Mouse (Mus musculus) ES-CJ7 (cell line): ENCODE results near the gene Orm1.

ENCODE experiments used
- DNase-seq: peaks from one replicate; pipeline ENCODE4 v3.0.0; 2011; ENCODE audit warnings: low read depth, low spot score

Gene Orm1

GRCm38 (mm10) chr4:63355877-63356665 lies 11.7 kb downstream of the Orm1 start, which contains the start of gene Orm3:
Orm3 (plus strand) TSS chr4:63356162.
- no peak for DNase-seq

- no peak for DNase-seq
These were observed 12.7 kb downstream of the Orm1 start for GRCm38 (mm10) chr4:63356981-63357570.

- DNase-seq, result no peak
These were observed 15.5 kb downstream of the Orm1 start for GRCm38 (mm10) chr4:63359861-63360260.

- DNase-seq, result no peak
These were observed 17.8 kb downstream of the Orm1 start, which contains the start of gene Orm2 for GRCm38 (mm10) chr4:63362150-63362549. Orm2 (plus strand) TSS chr4:63362449.

- DNase-seq, result peak; percentile 64
These were observed 24.2 kb downstream of the Orm1 start for GRCm38 (mm10) chr4:63368577-63368976.

- DNase-seq, result no peak
These were observed 26.5 kb downstream of the Orm1 start for GRCm38 (mm10) chr4:63370897-63371296.

- no peak for DNase-seq
These were observed 27.5 kb downstream of the Orm1 start for GRCm38 (mm10) chr4:63371890-63372289.

- DNase-seq, result no peak
These were observed 29.0 kb downstream of the Orm1 start for GRCm38 (mm10) chr4:63373404-63373803.

- no peak for DNase-seq
These were observed 30.0 kb downstream of the Orm1 start for GRCm38 (mm10) chr4:63374331-63374730.

GRCm38 (mm10) chr4:63375367-63375766 lies 31.0 kb downstream of the Orm1 start:
- no peak for DNase-seq

GRCm38 (mm10) chr4:63377483-63377882 lies 33.1 kb downstream of the Orm1 start:
- no peak for DNase-seq

- no peak for DNase-seq
These were observed 38.5 kb downstream of the Orm1 start for GRCm38 (mm10) chr4:63382676-63383369.

GRCm38 (mm10) chr4:63383474-63383873 lies 39.1 kb downstream of the Orm1 start:
- DNase-seq, result no peak

- DNase-seq, result no peak
These were observed 39.9 kb downstream of the Orm1 start for GRCm38 (mm10) chr4:63384262-63384661.

GRCm38 (mm10) chr4:63385253-63385652 lies 40.9 kb downstream of the Orm1 start:
- no peak for DNase-seq

GRCm38 (mm10) chr4:63385784-63386183 lies 41.4 kb downstream of the Orm1 start:
- no peak for DNase-seq

- no peak for DNase-seq
These were observed 43.7 kb downstream of the Orm1 start for GRCm38 (mm10) chr4:63388029-63388428.

GRCm38 (mm10) chr4:63389121-63389886 lies 44.9 kb downstream of the Orm1 start:
- no peak for DNase-seq

- DNase-seq, result no peak
These were observed 45.6 kb downstream of the Orm1 start for GRCm38 (mm10) chr4:63389887-63390528.

GRCm38 (mm10) chr4:63391322-63391721 lies 47.0 kb downstream of the Orm1 start:
- DNase-seq, result no peak
